Mouse (Mus musculus): ENCODE data around the gene Tubb4b.

- TF ChIP-seq EP300 (IDR thresholded peaks at IDR 0.05; ENCODE audit: low read depth), result no peak; the same call in 1 of the 2 replicates
- TF ChIP-seq CTCF (IDR thresholded peaks at IDR 0.05; ENCODE audit: low read depth), result no peak; the same call in 1 of the 2 replicates
Observed at GRCm38 (mm10) chr2:25224766-25225752, 557 bp upstream of the Tubb4b start.
